Mouse (Mus musculus) layer of hippocampus, postnatal 14 days (tissue): ENCODE results near the gene Ncan. TPM values are rescaled to one million over a fixed set of nuclear protein-coding genes. Genes with fewer than 3 reads are reported as not detected.
A peak's percentile ranks its signal among the peaks of the same experiment; 100 is the strongest.
"Not testable (repeated sequence)": the region's sequence is repeated elsewhere in the genome, so short reads cannot be mapped to it uniquely, and the experiment has no call there.

Source experiments
- DNase-seq, 2 experiments: peaks; one replicate each; pipeline ENCODE4 v3.0.0; 2021 to 2022; ENCODE audit warnings: low spot score in 2 of 2, mixed read lengths in 1 of 2
- microRNA-seq, 2 experiments: library from miRNA; unstranded; fragments of <30 nt; microRNA quantifications; one replicate each; pipeline ENCODE4 v1.2.0; 2021
- total RNA-seq, 2 experiments: library from RNA; stranded (reverse); gene quantifications; 2 replicates each; pipeline ENCODE4 v1.2.3; 2021

The Ncan gene
- total RNA-seq, 2 experiments from 2014 or later: 371 to 387 TPM

- DNase-seq: no peak
Measured at GRCm38 (mm10) chr8:70086151-70086550, 34.5 kb downstream of the Ncan start.

GRCm38 (mm10) chr8:70084191-70085065, 36.2 kb downstream of the Ncan start:
- no peak for DNase-seq

- no peak for DNase-seq
Measured at GRCm38 (mm10) chr8:70083285-70083684, 37.4 kb downstream of the Ncan start, which contains the start of gene Hapln4. Gene Hapln4, plus strand, starts transcription at chr8:70083457.

- no peak for DNase-seq
Measured at GRCm38 (mm10) chr8:70081976-70082375, 38.7 kb downstream of the Ncan start.

GRCm38 (mm10) chr8:70073682-70074081, 47.0 kb downstream of the Ncan start:
- no peak for DNase-seq

- no peak for DNase-seq
Measured at GRCm38 (mm10) chr8:70073120-70073519, 47.6 kb downstream of the Ncan start.

- peak in 1 of 2 experiments; percentile 37 for DNase-seq
Measured at GRCm38 (mm10) chr8:70072441-70073069, 48.1 kb downstream of the Ncan start, which contains the start of gene Tm6sf2. Gene Tm6sf2, plus strand, starts transcription at chr8:70072924.

GRCm38 (mm10) chr8:70071836-70072440, 48.7 kb downstream of the Ncan start:
- DNase-seq: no peak

GRCm38 (mm10) chr8:70057721-70058120, 63.0 kb downstream of the Ncan start:
- DNase-seq: no peak

- not testable (repeated sequence) for DNase-seq
Measured at GRCm38 (mm10) chr8:70050434-70050833, 70.2 kb downstream of the Ncan start.

GRCm38 (mm10) chr8:70049662-70050061, 71.0 kb downstream of the Ncan start:
- no peak for DNase-seq

GRCm38 (mm10) chr8:70043996-70044395, 76.7 kb downstream of the Ncan start:
- DNase-seq: no peak

Small RNA genes lying within 50 kb of the gene (microRNA-seq; reads per million reads assigned to microRNA genes)
- gene Mir7066: 16.5 to 18.7 reads per million in 2 experiments

Other genes with a start within 250 kb of the Ncan start
- 1 to 10 TPM; 1.6 to 2.4 TPM for gene Cilp2, start 233.2 kb downstream of the Ncan start, total RNA-seq
- gene Tssk6, start 218.7 kb downstream of the Ncan start, total RNA-seq: under 1 TPM; 0.25 to 0.48 TPM
- gene Ndufa13, start 218.3 kb downstream of the Ncan start, total RNA-seq: 100 to 1,000 TPM; 152 to 159 TPM
- gene Yjefn3, start 218.2 kb downstream of the Ncan start, total RNA-seq: 10 to 100 TPM; 19.8 to 24.6 TPM
- 10 to 100 TPM; 30.7 to 38.7 TPM for gene Gatad2a, start 124.5 kb downstream of the Ncan start, total RNA-seq
- gene Mau2, start 78.1 kb downstream of the Ncan start, total RNA-seq: 10 to 100 TPM; 81.4 to 85.3 TPM
- gene Sugp1, start 78.1 kb downstream of the Ncan start, total RNA-seq: 10 to 100 TPM; 50.5 to 57.3 TPM
- 1 to 10 TPM; 1.9 to 3.1 TPM for gene Tm6sf2, start 47.9 kb downstream of the Ncan start, total RNA-seq
- gene Hapln4, start 37.4 kb downstream of the Ncan start, total RNA-seq: 10 to 100 TPM; 29.7 to 35.4 TPM
- gene Nr2c2ap, start 10.5 kb upstream of the Ncan start, total RNA-seq: 10 to 100 TPM; 26.9 to 31.2 TPM
- gene Rfxank, start 18.3 kb upstream of the Ncan start, total RNA-seq: 10 to 100 TPM in 1 of 2 experiments, 1 to 10 TPM in 1; 9.9 to 12.6 TPM
- gene Borcs8, start 18.6 kb upstream of the Ncan start, total RNA-seq: 10 to 100 TPM; 42.0 to 44.1 TPM
- gene Mef2b, start 18.8 kb upstream of the Ncan start, total RNA-seq: under 1 TPM; 0.29 to 0.41 TPM
- 10 to 100 TPM; 46.1 to 49.4 TPM for gene Tmem161a, start 51.5 kb upstream of the Ncan start, total RNA-seq
- gene Slc25a42, start 91.4 kb upstream of the Ncan start, total RNA-seq: 10 to 100 TPM; 34.0 to 36.2 TPM
- gene Sugp2, start 113.4 kb upstream of the Ncan start, total RNA-seq: 100 to 1,000 TPM; 124 TPM
- 10 to 100 TPM; 60.1 to 67.4 TPM for gene Armc6, start 113.6 kb upstream of the Ncan start, total RNA-seq
- gene Homer3, start 162.0 kb upstream of the Ncan start, total RNA-seq: 10 to 100 TPM; 75.5 to 84.3 TPM
- gene Ddx49, start 181.6 kb upstream of the Ncan start, total RNA-seq: 10 to 100 TPM; 41.4 to 53.6 TPM
- 100 to 1,000 TPM; 134 to 148 TPM for gene Cope, start 181.6 kb upstream of the Ncan start, total RNA-seq
- 100 to 1,000 TPM; 107 to 119 TPM for gene Cers1, start 194.9 kb upstream of the Ncan start, total RNA-seq
- 10 to 100 TPM; 11.2 to 22.7 TPM for gene Gdf1, start 208.9 kb upstream of the Ncan start, total RNA-seq
- 10 to 100 TPM; 50.3 to 54.9 TPM for gene Upf1, start 232.4 kb upstream of the Ncan start, total RNA-seq